Mouse (Mus musculus): ENCODE measurements around the gene Cdk5rap2.

- TF ChIP-seq CTCF (IDR thresholded peaks at IDR 0.05; ENCODE audit: low read depth, low read length) (no peak), POLR2A (IDR thresholded peaks at IDR 0.05; ENCODE audit: borderline replicate concordance, low read depth, low read length) (no peak)
Measured at GRCm38 (mm10) chr4:70386206-70386605, 24.0 kb downstream of the Cdk5rap2 start.
